Mouse (Mus musculus): ENCODE results near the gene Gm9913.

- no peak for TF ChIP-seq CTCF (IDR thresholded peaks at IDR 0.05; ENCODE audit: insufficient read depth, low read length)
- no peak for TF ChIP-seq POLR2A (IDR thresholded peaks at IDR 0.05; ENCODE audit: borderline replicate concordance, extremely low read depth, low read depth, low read length)
These were observed 25.8 kb downstream of the Gm9913 start for GRCm38 (mm10) chr2:125530665-125531064.

Data from lung, adult 2 months (tissue).